Mouse (Mus musculus) olfactory bulb, adult 2 months (tissue): ENCODE results near the gene Elavl3. TPM values are rescaled to one million over a fixed set of nuclear protein-coding genes. Genes with fewer than 3 reads are reported as not detected.
"Not testable (repeated sequence)": the region's sequence is repeated elsewhere in the genome, so short reads cannot be mapped to it uniquely, and the experiment has no call there.

Experiments used
- H3K27ac ChIP-seq: fragments of 200-500 bp; 2 replicates; pipeline ENCODE4 v1.5.1; 2012; ENCODE audit warnings: low read depth, low read length; ENCODE audit not compliant: insufficient read depth
- H3K4me1 ChIP-seq: fragments of 200-500 bp; 2 replicates; pipeline ENCODE4 v1.6.1; 2012; ENCODE audit warnings: low read length; ENCODE audit not compliant: control insufficient read depth, insufficient read depth
- H3K4me3 ChIP-seq: fragments of 200-500 bp; 2 replicates; pipeline ENCODE4 v1.5.1; 2012; ENCODE audit warnings: mild to moderate bottlenecking, low read depth, low read length, moderate library complexity; ENCODE audit not compliant: insufficient read depth
- CTCF ChIP-seq: fragments of 200-500 bp; IDR thresholded peaks from 2 replicates; pipeline ENCODE4 v1.5.1; 2012; ENCODE audit warnings: low read depth, mild to moderate bottlenecking, low read length, moderate library complexity; ENCODE audit not compliant: insufficient read depth
- POLR2A ChIP-seq: fragments of 200-500 bp; IDR thresholded peaks from 2 replicates; pipeline ENCODE4 v1.6.1; 2012; ENCODE audit warnings: mild to moderate bottlenecking, low read depth, low read length, moderate library complexity; ENCODE audit not compliant: insufficient read depth
- WGBS: fragments of 180-500 bp; shearing (Covaris S2); methylation state at CpG from one replicate; pipeline ENCODE4 v1.1.7; 2018; 5-methylcytosine and 5-hydroxymethylcytosine counted together
- polyA plus RNA-seq: library from polyadenylated mRNA; stranded (reverse); fragments of >200 nt; gene quantifications from 2 replicates; pipeline ENCODE4 v1.2.4, GENCODE M21; 2012; ENCODE audit warnings: low replicate concordance; ENCODE audit not compliant: missing spikeins, insufficient read depth, insufficient read length

Elavl3 gene
- polyA plus RNA-seq, 1 experiment, result not detected

GRCm38 (mm10) chr9:22085022-22085834 is 33.4 kb upstream of the Elavl3 start, which contains the start of gene Ecsit:
TSS of gene Ecsit (minus strand) at chr9:22085438.
- H3K4me1 ChIP-seq, result peaks cover 11% of the 10 kb centered on the region
- peak within 1 kb of the TSS; percentile 87 for H3K4me3 ChIP-seq
- WGBS, result under 1% methylated on average over 48 of the region's 48 CpGs
- TF ChIP-seq POLR2A (peak; percentile 82), CTCF (no peak)
- H3K27ac ChIP-seq, result peak within 1 kb of the TSS; percentile 69

GRCm38 (mm10) chr9:22084667-22085021 is 32.8 kb upstream of the Elavl3 start:
- H3K27ac ChIP-seq, result no peak overlapping the region
- no peak for TF ChIP-seq POLR2A
- TF ChIP-seq CTCF, result no peak
- H3K4me3 ChIP-seq, result peak overlapping the region; percentile 87
- 15% methylated on average over 4 of the region's 4 CpGs for WGBS
- peaks cover 11% of the 10 kb centered on the region for H3K4me1 ChIP-seq

GRCm38 (mm10) chr9:22076223-22076622 is 24.4 kb upstream of the Elavl3 start:
- TF ChIP-seq CTCF (no peak), POLR2A (no peak)
- no peaks in the 10 kb centered on the region for H3K4me1 ChIP-seq
- H3K27ac ChIP-seq, result no peak overlapping the region
- no peak overlapping the region for H3K4me3 ChIP-seq
- WGBS, result 92% methylated on average over 23 of the region's 23 CpGs

GRCm38 (mm10) chr9:22075778-22076177 is 24.0 kb upstream of the Elavl3 start:
- 91% methylated on average over 5 of the region's 5 CpGs for WGBS
- H3K4me1 ChIP-seq, H3K4me3 ChIP-seq: not testable (repeated sequence)

GRCm38 (mm10) chr9:22072276-22072675 is 20.5 kb upstream of the Elavl3 start:
- 92% methylated on average over 4 of the region's 4 CpGs for WGBS
- 0 out of 2 replicates have a peak, but pooled peaks cover 4% of the 10 kb centered on the region for H3K4me1 ChIP-seq
- no peak overlapping the region for H3K4me3 ChIP-seq
- TF ChIP-seq POLR2A (no peak), CTCF (no peak)
- no peak overlapping the region for H3K27ac ChIP-seq

More at GRCm38 (mm10) chr9:22075778-22076177, 24.0 kb upstream of the Elavl3 start:
- H3K27ac ChIP-seq, result not testable (repeated sequence)

- under 1% methylated on average over 86 of the region's 87 CpGs for WGBS
- Histone ChIP-seq H3K27ac (peak within 1 kb of the TSS; percentile 72), H3K4me3 (peak within 1 kb of the TSS; percentile 68), H3K4me1 (0 out of 2 replicates have a peak, but pooled peaks cover 4% of the 10 kb centered on the region)
- TF ChIP-seq POLR2A, result peak; percentile 51
- TF ChIP-seq CTCF, result no peak
These were observed 19.2 kb upstream of the Elavl3 start, which contains the start of the genes Gm49318 and Zfp653 for GRCm38 (mm10) chr9:22070791-22071573. TSS of gene Gm49318 (minus strand) at chr9:22071259. TSS of gene Zfp653 (minus strand) at chr9:22071376.

GRCm38 (mm10) chr9:22069881-22070553 is 18.2 kb upstream of the Elavl3 start:
- TF ChIP-seq CTCF (no peak), POLR2A (no peak)
- H3K27ac ChIP-seq, result peak overlapping the region; percentile 2; the same call in 1 of the 2 replicates
- 0 out of 2 replicates have a peak, but pooled peaks cover 4% of the 10 kb centered on the region for H3K4me1 ChIP-seq
- WGBS, result 31% methylated on average over 4 of the region's 4 CpGs
- H3K4me3 ChIP-seq, result peak overlapping the region; percentile 68

- WGBS, result 80% methylated on average over 5 of the region's 5 CpGs
- TF ChIP-seq POLR2A (no peak), CTCF (no peak)
- Histone ChIP-seq H3K4me1 (0 out of 2 replicates have a peak, but pooled peaks cover 4% of the 10 kb centered on the region), H3K4me3 (no peak overlapping the region), H3K27ac (no peak overlapping the region)
These were observed 15.4 kb upstream of the Elavl3 start for GRCm38 (mm10) chr9:22067195-22067594.

GRCm38 (mm10) chr9:22066433-22066832 is 14.6 kb upstream of the Elavl3 start:
- Histone ChIP-seq H3K4me1 (0 out of 2 replicates have a peak, but pooled peaks cover 4% of the 10 kb centered on the region), H3K4me3 (no peak overlapping the region), H3K27ac (no peak overlapping the region)
- 66% methylated on average over 3 of the region's 3 CpGs for WGBS
- TF ChIP-seq POLR2A, result no peak
- peak; percentile 70 for TF ChIP-seq CTCF
